Mouse (Mus musculus): ENCODE data around the gene Gm5662. TPM values are rescaled to one million over a fixed set of nuclear protein-coding genes. Genes with fewer than 3 reads are reported as not detected.
"Not testable (repeated sequence)": the region's sequence is repeated elsewhere in the genome, so short reads cannot be mapped to it uniquely, and the experiment has no call there.

The Gm5662 gene
- polyA plus RNA-seq (2015; fragmentation: Nextera tagmentation; extraction: Ambion mirVana): not detected in 2 replicates

DNA sequence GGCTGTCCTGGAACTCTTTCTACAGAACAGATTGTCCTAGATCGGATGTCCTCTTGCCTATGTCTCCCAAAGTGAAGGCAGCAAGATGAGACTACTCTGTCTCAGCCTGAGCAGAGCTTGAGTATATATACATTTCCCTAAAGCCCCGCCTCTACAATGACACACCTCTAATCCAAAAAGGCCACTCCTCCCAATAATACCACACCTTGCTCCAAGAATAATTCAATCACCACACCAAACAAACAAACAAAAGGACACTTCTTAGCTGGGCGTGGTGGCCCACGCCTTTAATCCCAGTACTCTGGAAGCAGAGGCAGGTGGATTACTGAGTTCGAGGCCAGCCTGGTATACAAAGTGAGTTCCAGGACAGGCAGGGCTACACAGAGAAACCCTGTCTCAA, at the start of gene Gm5662:
Gm5662 (minus strand) TSS at position 101 of the 400 bp plus-strand sequence.
- not testable (repeated sequence) for H3K27ac ChIP-seq; H3K4me3 ChIP-seq (replicated peaks); ATAC-seq (ENCODE audit: insufficient read depth, low FRiP score, low read depth); H3K4me1 ChIP-seq; H3K27me3 ChIP-seq (replicated peaks); H3K9me3 ChIP-seq; H3K9ac ChIP-seq; H3K36me3 ChIP-seq; H3K4me2 ChIP-seq
- WGBS: 78% methylated on average over 5 of the region's 5 CpGs

DNA sequence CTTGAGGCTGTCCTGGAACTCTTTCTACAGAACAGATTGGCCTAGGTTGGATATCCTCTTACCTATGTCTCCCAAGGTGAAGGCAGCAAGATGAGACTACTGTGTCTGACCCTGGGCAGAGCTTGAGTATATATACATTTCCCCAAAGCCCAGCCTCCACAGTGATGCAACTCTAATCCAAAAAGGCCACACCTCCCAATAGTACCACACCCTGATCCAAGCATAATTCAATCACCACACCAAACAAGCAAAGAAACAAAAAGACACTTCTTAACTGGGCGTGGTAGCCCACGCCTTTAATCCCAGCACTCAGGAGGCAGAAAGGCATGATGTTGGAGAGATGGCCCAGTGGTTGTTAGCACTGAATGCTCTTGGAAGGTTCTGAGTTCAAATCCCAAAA, 49.6 kb upstream of the Gm5662 start, which contains the start of gene Gm5039:
Gm5039 (minus strand) TSS at position 101 of the 400 bp plus-strand sequence.
- H3K4me1 ChIP-seq; ATAC-seq (ENCODE audit: insufficient read depth, low FRiP score, low read depth); H3K27ac ChIP-seq; H3K9me3 ChIP-seq; H3K27me3 ChIP-seq (replicated peaks); H3K4me2 ChIP-seq; H3K36me3 ChIP-seq; H3K4me3 ChIP-seq (replicated peaks); H3K9ac ChIP-seq: not testable (repeated sequence)
- 93% methylated on average over 2 of the region's 2 CpGs for WGBS

DNA sequence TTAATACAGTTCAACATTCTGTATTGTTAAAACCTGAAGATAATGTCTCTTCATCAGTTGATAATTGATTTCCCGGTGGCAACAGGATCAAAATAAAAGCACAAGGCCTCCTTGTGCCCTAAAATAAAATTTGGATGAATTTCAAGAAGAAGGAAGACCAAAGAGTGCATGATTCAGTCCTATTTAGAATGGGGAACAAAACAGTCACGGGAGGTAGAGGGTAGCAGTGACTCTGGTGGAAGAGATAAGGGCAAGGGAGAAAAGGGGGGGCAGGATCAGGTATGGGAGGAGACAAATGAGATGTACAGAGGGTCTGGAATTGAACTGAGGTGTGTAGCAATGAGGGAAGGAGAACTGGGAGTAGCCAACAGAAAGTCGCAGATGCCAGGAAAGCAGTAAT, 40.3 kb upstream of the Gm5662 start:
- Histone ChIP-seq H3K4me2 (no peak overlapping the region), H3K36me3 (no peaks in the 10 kb centered on the region), H3K9ac (no peak overlapping the region), H3K4me3 (replicated peaks) (no peak overlapping the region), H3K9me3 (no peaks in the 10 kb centered on the region), H3K27me3 (replicated peaks) (no peaks in the 10 kb centered on the region), H3K4me1 (no peaks in the 10 kb centered on the region), H3K27ac (no peak overlapping the region)
- ATAC-seq (ENCODE audit: insufficient read depth, low FRiP score, low read depth): no peak
- WGBS: 82% methylated on average over 3 of the region's 3 CpGs

DNA sequence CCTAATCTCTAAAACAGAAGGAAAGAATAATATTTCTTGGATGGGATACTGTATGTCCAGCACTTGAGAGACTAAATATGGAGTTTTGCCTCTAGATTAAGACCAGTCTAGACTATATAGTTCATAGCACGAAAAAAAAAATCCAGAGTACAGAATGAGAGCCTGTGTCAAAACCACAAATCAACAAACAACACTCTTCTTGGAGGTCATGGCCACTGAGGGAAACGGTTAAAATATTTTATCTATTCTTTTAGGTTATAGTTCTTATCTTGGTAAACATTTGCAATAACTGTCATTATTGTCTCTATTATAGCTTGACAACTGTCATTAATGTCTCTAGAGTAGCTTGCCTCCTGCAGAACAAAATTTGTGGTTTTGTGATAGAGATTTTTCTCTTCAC, 22.9 kb upstream of the Gm5662 start:
- not testable (repeated sequence) for ATAC-seq (ENCODE audit: insufficient read depth, low FRiP score, low read depth); H3K4me2 ChIP-seq; H3K36me3 ChIP-seq; H3K9ac ChIP-seq; H3K27ac ChIP-seq; H3K27me3 ChIP-seq (replicated peaks); H3K9me3 ChIP-seq; H3K4me3 ChIP-seq (replicated peaks); H3K4me1 ChIP-seq
- 58% methylated on average over 2 of the region's 2 CpGs for WGBS

DNA sequence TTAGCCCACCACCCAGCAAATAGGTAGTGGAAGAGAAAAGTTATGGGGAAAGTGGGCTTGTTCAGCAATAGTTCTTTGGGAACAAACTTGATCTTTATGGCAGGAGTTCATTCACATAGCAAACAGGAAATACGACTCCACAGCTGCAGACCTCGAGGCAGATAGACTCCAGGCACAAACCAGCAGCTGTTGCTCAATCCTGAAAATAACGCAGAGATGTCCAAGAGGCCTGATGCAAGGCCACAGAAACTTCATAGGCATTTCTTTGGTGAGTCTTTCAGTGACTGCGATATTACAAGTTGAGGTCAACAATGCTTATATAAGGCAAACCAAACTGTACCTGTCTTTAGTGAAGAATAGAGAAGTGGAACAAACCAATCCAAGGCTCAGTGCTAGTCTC, 18.8 kb upstream of the Gm5662 start:
- H3K27me3 ChIP-seq (replicated peaks); H3K27ac ChIP-seq; H3K9me3 ChIP-seq; H3K4me3 ChIP-seq (replicated peaks); H3K36me3 ChIP-seq; H3K4me1 ChIP-seq; ATAC-seq (ENCODE audit: insufficient read depth, low FRiP score, low read depth); H3K4me2 ChIP-seq; H3K9ac ChIP-seq: not testable (repeated sequence)
- 57% methylated on average over 4 of the region's 4 CpGs for WGBS

DNA sequence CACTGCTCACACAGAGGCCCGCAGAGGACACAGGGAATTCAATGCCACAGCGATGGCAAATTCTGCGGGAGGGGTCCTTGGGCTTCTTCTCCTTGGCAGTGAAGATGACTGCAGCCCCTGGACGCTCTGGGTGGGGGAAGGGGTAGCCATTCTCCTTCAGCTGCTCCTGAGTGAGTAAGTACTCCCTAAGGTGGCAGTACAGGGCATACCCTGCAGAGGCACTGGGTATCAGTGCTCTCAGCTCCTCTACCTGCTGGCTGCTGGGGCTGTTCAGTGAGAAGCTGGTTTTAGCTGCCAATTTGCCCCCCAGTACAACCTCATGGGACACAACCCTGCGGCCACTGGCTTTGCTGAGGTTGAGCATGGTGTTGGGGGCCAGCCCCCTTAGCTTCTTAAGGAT, 10.9 kb upstream of the Gm5662 start:
- ATAC-seq (ENCODE audit: insufficient read depth, low FRiP score, low read depth); H3K27me3 ChIP-seq (replicated peaks); H3K27ac ChIP-seq; H3K4me1 ChIP-seq; H3K4me3 ChIP-seq (replicated peaks); H3K9ac ChIP-seq; H3K36me3 ChIP-seq; H3K9me3 ChIP-seq; H3K4me2 ChIP-seq: not testable (repeated sequence)
- WGBS: 90% methylated on average over 5 of the region's 5 CpGs

DNA sequence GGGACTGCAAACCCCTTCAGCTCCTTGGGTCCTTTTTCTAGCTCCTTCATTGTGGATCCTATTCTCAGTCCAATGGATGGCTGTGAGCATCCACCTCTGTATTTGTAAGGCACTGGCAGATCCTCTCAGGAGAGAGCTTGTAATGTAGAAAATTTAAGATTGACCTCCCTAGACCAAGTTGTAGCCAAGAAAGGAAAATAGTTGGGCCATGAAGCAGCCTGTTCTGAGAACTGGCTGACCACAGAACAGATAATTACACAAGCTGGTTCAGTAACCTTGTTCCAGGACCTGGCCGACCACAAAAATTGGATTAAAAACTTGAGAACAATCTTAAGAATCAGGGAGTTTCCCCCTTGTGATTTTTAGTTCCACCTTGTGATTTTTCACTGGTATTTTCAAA, 17.1 kb downstream of the Gm5662 start:
- Histone ChIP-seq H3K9me3 (no peaks in the 10 kb centered on the region), H3K27me3 (replicated peaks) (no peaks in the 10 kb centered on the region), H3K36me3 (no peaks in the 10 kb centered on the region), H3K4me1 (no peaks in the 10 kb centered on the region), H3K27ac (no peak overlapping the region), H3K4me3 (replicated peaks) (no peak overlapping the region), H3K4me2 (no peak overlapping the region), H3K9ac (no peak overlapping the region)
- WGBS: 44% methylated on average over 1 of the region's 1 CpGs
- ATAC-seq (ENCODE audit: insufficient read depth, low FRiP score, low read depth): no peak

DNA sequence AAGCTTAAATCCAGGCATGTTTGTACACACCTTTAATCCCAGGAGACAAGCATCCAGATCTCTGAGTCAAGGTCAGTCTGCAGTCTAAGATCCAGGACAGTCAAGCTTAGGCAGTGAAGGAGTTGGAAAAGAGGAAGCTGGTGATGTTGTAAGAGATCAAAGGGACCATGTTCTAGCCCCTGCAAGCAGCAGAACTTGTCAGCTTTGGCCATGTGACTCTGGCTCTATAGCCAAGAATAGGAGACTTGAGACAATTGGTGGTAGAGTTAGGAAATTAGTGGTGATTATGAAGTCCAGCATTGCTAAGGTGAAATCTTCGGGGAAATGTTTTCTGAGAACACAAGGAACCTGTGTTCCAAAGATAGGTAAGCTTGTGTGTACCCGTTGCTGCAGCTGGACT, 18.4 kb downstream of the Gm5662 start:
- not testable (repeated sequence) for ATAC-seq (ENCODE audit: insufficient read depth, low FRiP score, low read depth); H3K27ac ChIP-seq; H3K4me2 ChIP-seq; H3K9me3 ChIP-seq; H3K9ac ChIP-seq; H3K36me3 ChIP-seq; H3K4me3 ChIP-seq (replicated peaks); H3K4me1 ChIP-seq; H3K27me3 ChIP-seq (replicated peaks)
- 55% methylated on average over 2 of the region's 2 CpGs for WGBS

DNA sequence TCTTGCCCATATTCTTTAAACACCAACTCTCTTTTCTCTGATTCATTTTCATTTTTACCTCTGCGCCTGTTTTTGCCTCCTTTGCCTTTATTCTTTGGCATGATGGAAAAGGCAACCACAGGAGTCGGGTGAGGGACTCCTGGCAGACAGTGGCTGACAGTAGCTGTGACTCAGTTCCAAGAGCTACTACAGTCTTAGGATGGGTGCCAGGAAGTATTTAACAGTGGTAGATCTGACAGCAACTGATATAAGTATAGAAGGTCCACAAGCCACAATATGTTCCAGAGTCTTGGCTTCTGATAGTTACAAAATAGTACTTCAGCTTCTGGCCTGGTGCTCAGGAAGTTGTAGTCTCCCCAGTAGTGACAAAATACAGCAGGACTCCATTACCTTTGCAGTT, 24.3 kb downstream of the Gm5662 start, which contains the start of gene Gm8332:
Gm8332 (minus strand) TSS at position 101 of the 400 bp plus-strand sequence.
- not testable (repeated sequence) for H3K4me1 ChIP-seq

DNA sequence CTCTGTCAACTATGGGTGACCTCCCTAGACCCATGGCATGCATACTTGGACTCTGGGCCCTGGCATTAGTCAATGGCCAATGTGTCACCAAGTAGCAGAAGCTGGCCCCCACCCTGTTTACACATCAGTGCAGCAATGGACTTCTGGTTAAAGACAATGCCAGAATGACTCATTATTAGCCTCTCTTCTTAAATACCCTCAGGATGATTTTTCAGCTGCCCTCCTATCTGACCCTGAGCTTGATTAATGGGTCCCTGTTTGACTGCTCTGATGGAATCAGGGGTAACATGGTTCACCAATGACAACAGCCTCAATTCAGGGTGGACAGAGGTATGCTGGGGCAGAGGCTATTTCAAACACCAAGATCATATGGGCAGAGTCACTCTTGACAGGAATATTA, 28.5 kb downstream of the Gm5662 start:
- H3K4me2 ChIP-seq; H3K27ac ChIP-seq; H3K36me3 ChIP-seq; H3K27me3 ChIP-seq (replicated peaks); H3K9ac ChIP-seq; H3K4me3 ChIP-seq (replicated peaks); H3K9me3 ChIP-seq; H3K4me1 ChIP-seq; ATAC-seq (ENCODE audit: insufficient read depth, low FRiP score, low read depth): not testable (repeated sequence)

More for the DNA sequence above, 24.3 kb downstream of the Gm5662 start, which contains the start of gene Gm8332:
- H3K27me3 ChIP-seq (replicated peaks); H3K27ac ChIP-seq; H3K4me3 ChIP-seq (replicated peaks); H3K9ac ChIP-seq; H3K4me2 ChIP-seq; H3K36me3 ChIP-seq; H3K9me3 ChIP-seq; ATAC-seq (ENCODE audit: insufficient read depth, low FRiP score, low read depth): not testable (repeated sequence)
- WGBS: 52% methylated on average over 1 of the region's 2 CpGs

DNA sequence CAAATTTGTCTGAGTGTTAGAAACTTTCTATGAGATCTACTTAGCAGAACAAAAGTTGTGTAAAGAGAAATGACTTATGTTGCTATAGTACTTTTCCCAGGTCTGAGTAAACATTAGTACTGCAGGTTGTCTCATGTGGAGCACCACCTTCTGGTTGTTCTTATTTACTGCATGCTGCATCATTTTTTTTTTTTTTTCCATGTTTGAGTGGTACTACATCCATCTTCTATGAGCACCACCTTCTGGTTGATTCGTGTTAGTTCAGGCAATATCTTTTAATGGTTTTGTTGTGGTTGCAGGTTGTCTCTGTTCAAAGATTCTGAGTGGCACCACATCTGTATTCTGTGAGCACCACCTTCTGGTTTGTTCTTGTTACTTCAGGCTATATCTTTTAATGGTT, 31.4 kb downstream of the Gm5662 start:
- H3K4me1 ChIP-seq; H3K27me3 ChIP-seq (replicated peaks); H3K36me3 ChIP-seq; H3K9me3 ChIP-seq; H3K4me2 ChIP-seq; H3K4me3 ChIP-seq (replicated peaks); H3K9ac ChIP-seq; ATAC-seq (ENCODE audit: insufficient read depth, low FRiP score, low read depth); H3K27ac ChIP-seq: not testable (repeated sequence)
- WGBS: 19% methylated on average over 1 of the region's 1 CpGs
